Mouse (Mus musculus) MEL-GATA-1-ER (cell line): ENCODE measurements around the gene Lgi4.
A peak's percentile ranks its signal among the peaks of the same experiment; 100 is the strongest.

ENCODE experiments used
- DNase-seq: peaks from one replicate; pipeline ENCODE4 v3.0.0-alpha.2; 2012; ENCODE audit warnings: low read depth; ENCODE audit errors: extremely low read depth

Gene Lgi4

DNA sequence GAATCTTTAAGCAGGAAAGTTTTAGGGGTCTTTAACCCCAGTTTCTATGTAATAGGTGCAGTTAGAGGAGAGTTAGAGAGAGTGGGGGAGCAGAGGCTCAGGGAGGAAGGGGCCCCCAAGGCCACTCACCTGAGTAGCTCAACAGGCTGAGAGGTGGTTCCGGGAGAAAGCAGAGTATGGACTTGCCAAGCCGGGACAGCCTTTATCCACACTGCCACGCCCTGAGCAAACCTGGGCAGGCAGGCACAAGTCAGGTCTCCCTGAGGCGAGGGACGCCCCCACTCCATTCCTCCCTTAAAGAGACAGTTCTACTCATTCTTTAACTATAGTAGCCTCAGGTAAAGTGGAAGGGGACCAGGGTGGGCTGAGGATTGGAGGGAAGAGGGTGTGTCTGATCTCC is 17.4 kb downstream of the Lgi4 start, which contains the start of gene Fxyd3:
TSS of gene Fxyd3 (minus strand) at position 213 of the 400 bp plus-strand sequence.
- DNase-seq: no peak

GRCm38 (mm10) chr7:31077470-31077869 is 18.3 kb downstream of the Lgi4 start:
- no peak for DNase-seq

GRCm38 (mm10) chr7:31077885-31078445 is 18.8 kb downstream of the Lgi4 start:
- DNase-seq: no peak

DNA sequence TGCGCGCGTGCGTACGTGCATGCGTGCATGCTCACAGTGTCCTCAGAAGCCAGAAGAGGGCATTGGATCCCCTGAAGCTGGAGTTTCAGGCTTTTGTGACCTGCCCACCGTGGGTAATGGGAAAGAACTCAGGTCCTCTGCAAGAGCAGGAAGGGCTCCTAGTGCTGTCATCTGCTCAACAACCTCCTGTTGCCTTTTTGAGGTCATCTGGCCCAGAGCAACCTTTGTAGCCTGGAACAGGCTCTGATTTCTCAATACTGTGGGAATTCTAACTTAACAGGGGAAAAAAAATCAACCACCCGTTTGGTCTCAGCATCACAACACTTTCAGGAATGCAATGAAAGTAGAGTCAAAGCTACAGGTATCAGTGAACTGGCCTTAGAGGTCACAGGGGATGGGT is 20.5 kb downstream of the Lgi4 start:
- DNase-seq: no peak

- no peak for DNase-seq
These were observed 21.5 kb downstream of the Lgi4 start for GRCm38 (mm10) chr7:31080611-31081010.

DNA sequence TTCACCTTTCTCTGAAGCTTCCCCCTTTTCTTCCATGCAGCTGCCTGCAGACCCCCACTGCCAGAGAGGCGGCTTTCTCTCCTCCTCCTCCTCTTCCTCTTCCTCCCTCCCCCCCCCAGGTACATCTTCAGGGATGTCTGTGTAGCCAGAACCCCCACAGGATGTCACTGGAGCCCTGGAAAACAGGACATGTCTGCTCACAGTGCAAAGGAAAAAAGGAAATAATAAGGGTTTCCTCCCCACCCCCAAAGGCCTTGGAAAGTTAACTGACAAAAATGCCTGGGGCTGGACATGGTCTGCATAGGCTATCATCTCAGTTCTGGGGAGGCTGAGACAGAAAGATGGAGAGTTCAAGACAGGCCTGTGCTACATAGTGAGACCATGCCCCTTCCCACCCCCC is 22.0 kb downstream of the Lgi4 start:
- DNase-seq: no peak

DNA sequence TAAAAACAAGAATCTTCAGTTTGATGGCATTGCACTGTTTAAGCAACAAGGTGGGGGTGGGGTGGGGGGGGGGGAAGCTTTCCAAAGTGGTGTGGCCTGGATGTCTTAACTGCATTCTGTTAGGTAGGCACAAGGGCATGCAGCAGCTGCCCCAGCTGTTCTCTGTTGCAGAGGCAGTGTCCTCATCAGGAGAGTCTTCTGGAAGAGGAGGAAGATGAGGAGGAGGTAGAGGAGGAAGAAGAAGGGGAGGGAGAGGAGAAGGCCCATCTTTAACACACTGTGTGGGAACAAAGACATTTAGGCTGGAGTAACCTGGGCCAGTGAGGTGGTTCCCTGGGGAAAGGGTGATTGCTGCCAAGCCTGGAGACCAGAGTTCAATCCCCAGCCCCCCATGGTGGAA is 23.0 kb downstream of the Lgi4 start:
- DNase-seq: no peak

GRCm38 (mm10) chr7:31082831-31083588 is 23.9 kb downstream of the Lgi4 start:
- DNase-seq: no peak

GRCm38 (mm10) chr7:31084140-31084539 is 25.0 kb downstream of the Lgi4 start:
- no peak for DNase-seq

DNA sequence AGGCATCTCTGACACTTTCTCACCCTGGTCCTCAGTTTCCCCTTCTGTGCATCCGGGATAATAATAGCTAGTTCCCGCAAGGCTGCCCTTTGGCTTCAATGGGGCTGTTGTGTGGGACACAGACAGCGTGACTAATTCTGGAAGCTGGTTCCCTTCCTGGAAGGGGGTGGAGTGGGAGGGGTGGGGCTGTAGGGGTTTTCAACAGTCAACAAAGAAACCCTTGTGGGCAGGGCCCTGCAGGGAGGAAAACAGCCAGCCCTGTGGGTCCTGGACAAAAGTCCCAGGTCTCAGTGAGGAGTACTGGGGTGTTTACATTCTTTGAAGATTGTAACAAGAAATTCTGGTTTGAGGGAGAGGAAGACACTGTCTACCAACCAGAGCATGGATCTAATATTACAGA is 26.0 kb downstream of the Lgi4 start:
- no peak for DNase-seq

DNA sequence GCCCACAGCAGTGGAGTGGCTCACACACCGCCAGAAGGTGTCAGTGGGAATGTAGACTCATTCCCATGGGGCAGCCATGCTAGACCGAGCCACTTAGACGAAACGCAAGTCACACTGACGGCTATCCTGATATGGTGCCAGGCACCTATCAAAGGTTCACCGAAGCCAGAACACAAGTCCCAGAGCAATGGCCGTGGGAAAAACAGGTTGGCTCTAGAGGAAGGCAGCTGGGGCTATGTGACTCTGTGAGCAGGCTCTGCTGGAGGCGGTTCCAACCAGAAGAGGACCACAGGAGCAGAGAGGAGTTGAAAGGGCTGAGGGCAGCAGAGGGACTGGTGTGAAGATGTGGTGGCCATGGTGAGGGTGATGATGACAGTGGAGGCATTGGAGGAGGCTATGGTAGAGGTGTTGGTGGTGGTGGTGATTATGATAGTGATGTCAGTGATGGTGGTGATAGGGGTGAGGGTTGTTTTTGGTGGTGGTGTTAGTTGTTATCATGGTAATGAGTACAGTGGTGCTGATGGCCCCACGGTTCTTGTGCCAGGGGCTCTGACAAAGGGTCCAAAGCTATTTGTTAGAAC is 27.1 kb downstream of the Lgi4 start:
- no peak for DNase-seq

- no peak for DNase-seq
These were observed 28.1 kb downstream of the Lgi4 start for GRCm38 (mm10) chr7:31087262-31087661.

GRCm38 (mm10) chr7:31088206-31088605 is 29.1 kb downstream of the Lgi4 start:
- no peak for DNase-seq

DNA sequence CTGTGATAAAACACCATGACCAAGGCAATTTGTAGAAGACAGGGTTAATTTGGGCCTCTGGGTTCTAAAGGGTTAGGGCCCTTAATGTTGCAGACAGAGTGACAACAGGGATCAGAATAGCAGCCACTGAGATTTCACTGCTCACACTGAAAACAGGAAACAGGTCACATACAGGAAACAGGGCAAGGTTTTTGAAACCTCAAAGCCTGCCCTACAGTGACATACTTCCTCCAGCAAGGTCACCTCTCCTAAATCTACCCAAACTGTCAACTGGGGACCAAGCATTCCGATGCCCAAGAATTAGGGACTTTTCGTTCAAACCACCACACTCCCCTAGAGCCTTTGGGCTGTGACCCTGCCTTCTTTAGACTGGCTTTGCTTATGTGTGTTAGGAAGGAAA is 30.6 kb downstream of the Lgi4 start:
- DNase-seq: no peak

- DNase-seq: no peak
These were observed 35.8 kb downstream of the Lgi4 start for GRCm38 (mm10) chr7:31094774-31095501.

GRCm38 (mm10) chr7:31096892-31097564 is 37.9 kb downstream of the Lgi4 start:
- no peak for DNase-seq

- peak; percentile 66 for DNase-seq
These were observed 38.6 kb downstream of the Lgi4 start for GRCm38 (mm10) chr7:31097583-31098248.

DNA sequence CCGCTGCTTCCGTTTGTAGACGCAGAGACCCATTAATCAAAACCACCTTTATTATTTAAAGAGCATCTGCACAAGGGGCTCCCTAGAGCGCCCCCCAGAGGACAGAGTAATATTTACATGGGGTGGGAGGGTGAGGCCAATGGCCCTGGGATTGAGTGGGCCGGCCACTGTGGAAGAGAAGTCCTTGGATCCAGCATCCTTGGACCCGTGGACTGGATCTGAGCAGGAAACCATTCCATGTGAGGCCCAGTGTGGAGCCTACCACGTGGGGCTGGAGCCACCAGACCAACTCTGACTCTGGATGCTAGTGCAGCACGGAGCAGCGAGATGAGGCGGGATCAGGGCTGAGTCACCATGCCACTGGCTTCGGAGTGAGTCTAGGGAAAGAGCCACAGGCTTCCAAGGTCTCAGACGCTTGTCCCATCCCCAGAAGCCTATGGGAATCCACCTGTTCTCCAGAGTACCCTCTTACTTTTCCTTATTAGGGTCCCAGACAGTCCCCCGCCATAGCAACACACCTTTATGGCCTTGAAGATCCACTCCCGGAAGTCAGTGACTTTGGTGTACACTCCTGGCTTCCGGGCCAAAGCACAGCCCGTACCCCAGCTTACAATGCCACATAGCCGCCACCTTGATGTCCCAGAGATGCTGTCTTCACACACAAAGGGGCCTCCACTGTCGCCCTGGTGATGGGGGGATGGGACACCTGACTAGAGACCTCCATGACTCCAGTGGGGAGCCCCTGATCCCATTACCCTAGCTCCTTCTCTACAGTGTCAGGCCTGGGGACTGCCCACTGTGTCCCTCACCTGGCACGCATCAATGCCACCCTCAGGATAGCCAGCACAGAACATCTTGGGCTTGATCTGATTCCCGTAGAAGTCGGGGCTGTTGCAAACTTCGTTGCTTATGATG is 39.8 kb downstream of the Lgi4 start:
- DNase-seq: no peak

- DNase-seq: no peak
These were observed 40.5 kb downstream of the Lgi4 start for GRCm38 (mm10) chr7:31099612-31099982.

GRCm38 (mm10) chr7:31100786-31101185 is 41.6 kb downstream of the Lgi4 start:
- DNase-seq: no peak
